Mouse (Mus musculus): Measurements from ENCODE around the gene Stx18. TPM values are rescaled to one million over a fixed set of nuclear protein-coding genes. Genes with fewer than 3 reads are reported as not detected.

Gene Stx18
- polyA plus RNA-seq, 1 experiment from 2014 or later: 38.6 TPM

- Histone ChIP-seq H3K27ac (ENCODE audit: low read length) (no peak overlapping the region), H3K36me3 (ENCODE audit: control insufficient read depth, insufficient read depth) (no peaks in the 10 kb centered on the region), H3K9me3 (ENCODE audit: control insufficient read depth, low read length) (no peaks in the 10 kb centered on the region), H3K4me2 (ENCODE audit: low read length) (no peak overlapping the region), H3K4me1 (replicated peaks; ENCODE audit: control insufficient read depth, insufficient read depth, low read length) (no peaks in the 10 kb centered on the region), H3K4me3 (replicated peaks; ENCODE audit: low read length) (no peak overlapping the region), H3K9ac (replicated peaks; ENCODE audit: low read depth, low read length) (no peak overlapping the region), H3K27me3 (replicated peaks; ENCODE audit: control insufficient read depth, insufficient read depth, low read length) (no peaks in the 10 kb centered on the region)
- ATAC-seq: no peak
- 83% methylated on average over 10 of the region's 10 CpGs for WGBS
Measured at GRCm38 (mm10) chr5:38106807-38107206, 68.3 kb downstream of the Stx18 start.

- peaks cover 6% of the 10 kb centered on the region for H3K36me3 ChIP-seq (ENCODE audit: control insufficient read depth, insufficient read depth)
- no peak overlapping the region for H3K9ac ChIP-seq (replicated peaks; ENCODE audit: low read depth, low read length)
- no peak overlapping the region for H3K27ac ChIP-seq (ENCODE audit: low read length)
- no peak for ATAC-seq
- 94% methylated on average over 2 of the region's 2 CpGs for WGBS
- no peaks in the 10 kb centered on the region for H3K9me3 ChIP-seq (ENCODE audit: control insufficient read depth, low read length)
- no peak overlapping the region for H3K4me2 ChIP-seq (ENCODE audit: low read length)
- H3K4me1 ChIP-seq (replicated peaks; ENCODE audit: control insufficient read depth, insufficient read depth, low read length): no peaks in the 10 kb centered on the region
- H3K27me3 ChIP-seq (replicated peaks; ENCODE audit: control insufficient read depth, insufficient read depth, low read length): no peaks in the 10 kb centered on the region
- H3K4me3 ChIP-seq (replicated peaks; ENCODE audit: low read length): no peak overlapping the region
Measured at GRCm38 (mm10) chr5:38114526-38114925, 76.0 kb downstream of the Stx18 start.

- ATAC-seq: no peak
- H3K27me3 ChIP-seq (replicated peaks; ENCODE audit: control insufficient read depth, insufficient read depth, low read length): no peaks in the 10 kb centered on the region
- H3K9me3 ChIP-seq (ENCODE audit: control insufficient read depth, low read length): no peaks in the 10 kb centered on the region
- peaks cover 6% of the 10 kb centered on the region for H3K36me3 ChIP-seq (ENCODE audit: control insufficient read depth, insufficient read depth)
- no peak overlapping the region for H3K9ac ChIP-seq (replicated peaks; ENCODE audit: low read depth, low read length)
- no peak overlapping the region for H3K4me3 ChIP-seq (replicated peaks; ENCODE audit: low read length)
- H3K4me2 ChIP-seq (ENCODE audit: low read length): no peak overlapping the region
- 86% methylated on average over 1 of the region's 1 CpGs for WGBS
- no peak overlapping the region for H3K27ac ChIP-seq (ENCODE audit: low read length)
- H3K4me1 ChIP-seq (replicated peaks; ENCODE audit: control insufficient read depth, insufficient read depth, low read length): no peaks in the 10 kb centered on the region
Measured at GRCm38 (mm10) chr5:38117056-38117455, 78.5 kb downstream of the Stx18 start.

- H3K36me3 ChIP-seq (ENCODE audit: control insufficient read depth, insufficient read depth): peaks cover 6% of the 10 kb centered on the region
- 96% methylated on average over 5 of the region's 5 CpGs for WGBS
- H3K4me3 ChIP-seq (replicated peaks; ENCODE audit: low read length): no peak overlapping the region
- H3K9ac ChIP-seq (replicated peaks; ENCODE audit: low read depth, low read length): no peak overlapping the region
- no peak overlapping the region for H3K27ac ChIP-seq (ENCODE audit: low read length)
- no peak for ATAC-seq
- H3K4me2 ChIP-seq (ENCODE audit: low read length): no peak overlapping the region
- H3K27me3 ChIP-seq (replicated peaks; ENCODE audit: control insufficient read depth, insufficient read depth, low read length): no peaks in the 10 kb centered on the region
- H3K9me3 ChIP-seq (ENCODE audit: control insufficient read depth, low read length): no peaks in the 10 kb centered on the region
- no peaks in the 10 kb centered on the region for H3K4me1 ChIP-seq (replicated peaks; ENCODE audit: control insufficient read depth, insufficient read depth, low read length)
Measured at GRCm38 (mm10) chr5:38119268-38119667, 80.7 kb downstream of the Stx18 start.

- peaks cover 4% of the 10 kb centered on the region for H3K36me3 ChIP-seq (ENCODE audit: control insufficient read depth, insufficient read depth)
- WGBS: 79% methylated on average over 7 of the region's 7 CpGs
- H3K27me3 ChIP-seq (replicated peaks; ENCODE audit: control insufficient read depth, insufficient read depth, low read length): no peaks in the 10 kb centered on the region
- no peak overlapping the region for H3K27ac ChIP-seq (ENCODE audit: low read length)
- no peak for ATAC-seq
- H3K4me2 ChIP-seq (ENCODE audit: low read length): no peak overlapping the region
- H3K4me3 ChIP-seq (replicated peaks; ENCODE audit: low read length): no peak overlapping the region
- H3K9ac ChIP-seq (replicated peaks; ENCODE audit: low read depth, low read length): no peak overlapping the region
- no peaks in the 10 kb centered on the region for H3K4me1 ChIP-seq (replicated peaks; ENCODE audit: control insufficient read depth, insufficient read depth, low read length)
- no peaks in the 10 kb centered on the region for H3K9me3 ChIP-seq (ENCODE audit: control insufficient read depth, low read length)
Measured at GRCm38 (mm10) chr5:38121699-38122098, 83.2 kb downstream of the Stx18 start.

DNA sequence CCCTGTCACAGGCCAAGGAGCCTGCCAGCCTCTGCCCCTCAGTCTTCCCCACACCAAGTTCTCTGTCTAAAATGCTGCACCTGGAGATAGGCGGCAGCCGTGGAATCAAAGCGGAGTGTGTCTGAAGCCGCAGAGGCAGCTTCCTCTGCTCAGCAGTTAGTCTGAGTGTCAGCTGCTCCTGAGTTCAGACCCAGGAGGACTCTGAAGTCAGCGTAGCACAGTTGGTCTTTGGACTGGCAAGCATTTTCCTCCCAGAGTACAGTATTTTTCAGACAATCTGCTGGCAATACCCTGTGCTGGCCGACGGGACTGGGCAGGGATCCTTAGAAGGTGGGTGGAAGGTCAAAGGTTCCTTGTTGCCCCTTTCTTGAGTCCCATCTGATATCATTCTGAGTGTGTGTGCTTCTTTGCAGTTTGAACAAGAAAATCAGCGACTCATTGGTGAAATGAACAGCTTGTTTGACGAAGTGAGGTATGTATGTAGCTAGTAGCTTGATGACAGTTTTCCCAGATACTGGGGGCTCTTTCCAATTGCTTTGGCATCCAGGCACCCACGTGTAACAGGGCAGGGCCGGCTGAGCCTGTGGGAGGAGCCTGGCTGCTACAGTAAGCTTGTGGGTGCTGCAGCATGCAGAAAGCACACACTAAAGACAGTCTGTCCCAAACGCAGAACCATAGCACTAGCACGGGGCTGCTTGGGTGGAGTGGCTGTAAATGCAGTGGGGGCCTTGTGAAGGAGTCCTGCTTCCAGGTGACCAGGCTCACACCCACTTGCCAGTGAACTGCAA, 88.2 kb downstream of the Stx18 start:
- WGBS: 85% methylated on average over 13 of the region's 13 CpGs
- Histone ChIP-seq H3K9me3 (ENCODE audit: control insufficient read depth, low read length) (no peaks in the 10 kb centered on the region), H3K36me3 (ENCODE audit: control insufficient read depth, insufficient read depth) (peaks cover 2% of the 10 kb centered on the region), H3K4me3 (replicated peaks; ENCODE audit: low read length) (no peak overlapping the region), H3K27ac (ENCODE audit: low read length) (no peak overlapping the region), H3K4me1 (replicated peaks; ENCODE audit: control insufficient read depth, insufficient read depth, low read length) (no peaks in the 10 kb centered on the region), H3K27me3 (replicated peaks; ENCODE audit: control insufficient read depth, insufficient read depth, low read length) (no peaks in the 10 kb centered on the region), H3K4me2 (ENCODE audit: low read length) (no peak overlapping the region), H3K9ac (replicated peaks; ENCODE audit: low read depth, low read length) (no peak overlapping the region)
- peak; percentile 32; the same call in 1 of the 2 replicates for ATAC-seq

DNA sequence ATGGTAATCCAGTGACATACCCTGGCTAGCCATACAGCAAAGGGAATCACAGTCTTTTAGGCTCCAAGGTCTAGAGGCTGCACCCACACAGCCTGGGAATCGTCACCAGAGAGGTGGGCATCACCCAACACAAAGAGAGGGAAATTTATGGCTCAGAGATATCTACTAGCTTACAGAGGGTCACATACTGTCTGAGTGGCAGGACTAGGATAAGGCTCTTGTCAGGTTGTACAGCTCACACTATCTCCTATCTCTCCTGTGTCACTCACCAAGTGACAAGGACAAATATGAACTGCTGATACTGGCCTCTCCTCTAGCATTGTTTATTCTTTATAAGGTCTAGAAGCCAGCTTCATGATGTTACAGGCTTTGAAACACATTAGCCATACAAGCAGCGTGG, 90.8 kb downstream of the Stx18 start:
- H3K27me3 ChIP-seq (replicated peaks; ENCODE audit: control insufficient read depth, insufficient read depth, low read length): no peaks in the 10 kb centered on the region
- no peak for ATAC-seq
- no peak overlapping the region for H3K4me3 ChIP-seq (replicated peaks; ENCODE audit: low read length)
- no peak overlapping the region for H3K27ac ChIP-seq (ENCODE audit: low read length)
- H3K4me1 ChIP-seq (replicated peaks; ENCODE audit: control insufficient read depth, insufficient read depth, low read length): no peaks in the 10 kb centered on the region
- WGBS: 91% methylated on average over 2 of the region's 2 CpGs
- H3K36me3 ChIP-seq (ENCODE audit: control insufficient read depth, insufficient read depth): peaks cover 2% of the 10 kb centered on the region
- no peaks in the 10 kb centered on the region for H3K9me3 ChIP-seq (ENCODE audit: control insufficient read depth, low read length)
- H3K9ac ChIP-seq (replicated peaks; ENCODE audit: low read depth, low read length): no peak overlapping the region
- H3K4me2 ChIP-seq (ENCODE audit: low read length): no peak overlapping the region

- 96% methylated on average over 9 of the region's 9 CpGs for whole genome bisulfite sequencing
- Histone ChIP-seq H3K4me2 (ENCODE audit: low read length) (no peak overlapping the region), H3K36me3 (ENCODE audit: control insufficient read depth, insufficient read depth) (peaks cover 47% of the 10 kb centered on the region), H3K9me3 (ENCODE audit: control insufficient read depth, low read length) (no peaks in the 10 kb centered on the region), H3K4me3 (replicated peaks; ENCODE audit: low read length) (no peak overlapping the region), H3K9ac (replicated peaks; ENCODE audit: low read depth, low read length) (no peak overlapping the region), H3K27ac (ENCODE audit: low read length) (no peak overlapping the region), H3K4me1 (replicated peaks; ENCODE audit: control insufficient read depth, insufficient read depth, low read length) (no peaks in the 10 kb centered on the region), H3K27me3 (replicated peaks; ENCODE audit: control insufficient read depth, insufficient read depth, low read length) (no peaks in the 10 kb centered on the region)
- peak; percentile 25; the same call in 1 of the 2 replicates for ATAC-seq
Measured at GRCm38 (mm10) chr5:38136247-38136646, 97.7 kb downstream of the Stx18 start.

DNA sequence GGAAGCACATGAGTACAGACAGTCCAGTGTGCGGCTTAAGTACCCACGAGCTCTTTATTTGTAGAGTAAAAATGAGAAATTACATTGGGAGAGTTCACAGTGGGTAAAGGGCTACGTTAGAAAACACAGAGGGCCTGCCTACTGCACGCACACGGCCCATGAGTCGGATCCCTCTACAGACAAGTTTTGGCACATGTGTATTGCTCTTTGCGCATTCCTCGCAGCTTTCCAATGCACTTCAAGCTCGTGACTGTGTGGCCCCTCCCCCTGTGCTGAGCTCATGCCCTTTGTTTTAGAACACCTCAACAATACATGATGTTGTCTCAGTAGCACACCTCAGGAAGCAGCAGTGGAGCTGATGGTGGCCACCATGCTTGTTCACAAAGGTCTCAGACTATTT, 98.6 kb downstream of the Stx18 start:
- no peaks in the 10 kb centered on the region for H3K4me1 ChIP-seq (replicated peaks; ENCODE audit: control insufficient read depth, insufficient read depth, low read length)
- no peak overlapping the region for H3K9ac ChIP-seq (replicated peaks; ENCODE audit: low read depth, low read length)
- no peak overlapping the region for H3K4me2 ChIP-seq (ENCODE audit: low read length)
- no peak for ATAC-seq
- H3K4me3 ChIP-seq (replicated peaks; ENCODE audit: low read length): no peak overlapping the region
- peaks cover 53% of the 10 kb centered on the region for H3K36me3 ChIP-seq (ENCODE audit: control insufficient read depth, insufficient read depth)
- H3K27ac ChIP-seq (ENCODE audit: low read length): no peak overlapping the region
- WGBS: 85% methylated on average over 9 of the region's 9 CpGs
- H3K27me3 ChIP-seq (replicated peaks; ENCODE audit: control insufficient read depth, insufficient read depth, low read length): no peaks in the 10 kb centered on the region
- no peaks in the 10 kb centered on the region for H3K9me3 ChIP-seq (ENCODE audit: control insufficient read depth, low read length)
